Mouse (Mus musculus): ENCODE results near the gene Olfr372. TPM values are rescaled to one million over a fixed set of nuclear protein-coding genes. Genes with fewer than 3 reads are reported as not detected.
"Not testable (repeated sequence)": the region's sequence is repeated elsewhere in the genome, so short reads cannot be mapped to it uniquely, and the experiment has no call there.

The Olfr372 gene
- polyA plus RNA-seq, 2 experiments from 2014 or later = not detected

DNA sequence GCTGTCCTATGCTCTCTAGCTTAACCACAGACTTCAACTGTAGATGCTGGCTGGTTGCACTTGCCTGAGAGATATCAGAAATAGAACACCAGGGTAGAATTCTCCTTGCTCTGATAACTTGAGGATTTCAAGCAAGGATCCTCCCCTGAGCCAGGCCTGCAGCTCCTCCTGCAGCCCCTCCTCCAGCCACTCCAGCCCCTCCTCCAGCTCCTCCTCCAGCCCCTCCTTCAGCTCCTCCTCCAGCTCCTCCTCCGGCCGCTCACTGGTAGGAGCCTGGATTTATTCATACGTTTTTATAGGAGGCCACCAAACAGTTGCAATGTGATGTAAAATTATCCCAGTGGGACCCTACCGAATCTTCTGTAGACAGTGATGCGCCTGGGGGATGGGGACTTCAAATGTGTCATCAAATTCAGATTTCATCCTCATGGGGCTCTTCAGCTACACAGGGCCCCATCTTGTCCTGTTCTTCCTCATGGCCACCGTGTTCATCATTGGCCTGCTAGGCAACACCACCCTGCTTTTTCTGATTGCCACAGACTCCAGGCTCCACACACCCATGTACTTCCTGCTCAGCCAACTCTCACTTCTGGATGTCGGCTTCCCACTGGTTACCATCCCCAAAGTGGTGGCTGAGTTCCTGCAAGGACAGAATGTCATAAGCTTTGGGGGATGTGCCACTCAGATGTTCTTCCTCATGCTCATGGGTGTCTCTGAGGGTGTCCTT lies 58.5 kb downstream of the Olfr372 start:
- ATAC-seq = not testable (repeated sequence)

- no peak for ATAC-seq
These were observed 64.1 kb downstream of the Olfr372 start for GRCm38 (mm10) chr8:72105165-72105564.

GRCm38 (mm10) chr8:72106740-72107139 lies 65.7 kb downstream of the Olfr372 start, which contains the start of gene Olfr374:
Gene Olfr374 (plus strand): TSS chr8:72107040.
- ATAC-seq = no peak

Other genes with a start within 250 kb of the Olfr372 start
- 1 to 10 TPM; 5.0 to 8.2 TPM for gene Zfp709, start 159.2 kb upstream of the Olfr372 start, polyA plus RNA-seq (2017; shearing (Covaris generic))
- gene Zfp882, start 132.6 kb upstream of the Olfr372 start, polyA plus RNA-seq (2017; shearing (Covaris generic)) = 1 to 10 TPM; 3.0 to 5.5 TPM
- gene Zfp617, start 132.6 kb upstream of the Olfr372 start, polyA plus RNA-seq (2017; shearing (Covaris generic)) = 10 to 100 TPM; 22.7 to 28.7 TPM
- 10 to 100 TPM; 21.1 to 24.2 TPM for gene Zfp961, start 90.2 kb upstream of the Olfr372 start, polyA plus RNA-seq (2017; shearing (Covaris generic))
- 1 to 10 TPM in 1 of 2 experiments, under 1 TPM in 1; 0.71 to 2.9 TPM for gene Cyp4f18, start 31.6 kb upstream of the Olfr372 start, polyA plus RNA-seq (2017; shearing (Covaris generic))
- under 1 TPM in 1 of 2 experiments, not detected in 1; 0.20 TPM for gene Olfr373, start 42.0 kb downstream of the Olfr372 start, polyA plus RNA-seq (2017; shearing (Covaris generic))
- under 1 TPM in 1 of 2 experiments, not detected in 1; 0.20 TPM for gene Olfr374, start 65.8 kb downstream of the Olfr372 start, polyA plus RNA-seq (2017; shearing (Covaris generic))
- gene Tpm4, start 93.8 kb downstream of the Olfr372 start, polyA plus RNA-seq (2017; shearing (Covaris generic)) = 100 to 1,000 TPM; 291 to 296 TPM
- gene Rab8a, start 120.0 kb downstream of the Olfr372 start, polyA plus RNA-seq (2017; shearing (Covaris generic)) = 100 to 1,000 TPM; 159 to 162 TPM
- gene Hsh2d, start 148.4 kb downstream of the Olfr372 start, polyA plus RNA-seq (2017; shearing (Covaris generic)) = 10 to 100 TPM; 22.2 to 29.1 TPM
- under 1 TPM; 0.46 to 0.51 TPM for gene Cib3, start 171.6 kb downstream of the Olfr372 start, polyA plus RNA-seq (2017; shearing (Covaris generic))
- gene Gm11034, start 172.4 kb downstream of the Olfr372 start, polyA plus RNA-seq (2017; shearing (Covaris generic)) = not detected
- 100 to 1,000 TPM in 1 of 2 experiments, 10 to 100 TPM in 1; 98.8 to 108 TPM for gene Fam32a, start 178.5 kb downstream of the Olfr372 start, polyA plus RNA-seq (2017; shearing (Covaris generic))
- gene Ap1m1, start 198.8 kb downstream of the Olfr372 start, polyA plus RNA-seq (2017; shearing (Covaris generic)) = 100 to 1,000 TPM; 132 to 145 TPM

All from activated CD4-positive, CD25-positive, alpha-beta regulatory T cell, adult 4 months (primary cell).